Mouse (Mus musculus) heart, embryonic 13.5 days (tissue): ENCODE results near the gene Camkk1. TPM values are rescaled to one million over a fixed set of nuclear protein-coding genes. Genes with fewer than 3 reads are reported as not detected.

Experiments
- ATAC-seq: fragments of 200-750 bp; cut with Nextera tagmentation; 2 replicates; pipeline ENCODE4 v1.8.0; 2017; ENCODE audit warnings: moderate TSS enrichment; ENCODE audit not compliant: insufficient number of reproducible peaks, low FRiP score, low TSS enrichment; ENCODE audit errors: extremely low read depth
- H3K27ac ChIP-seq: fragments of 300-500 bp; sonication (generic); replicated peaks from 2 replicates; pipeline ENCODE4 v1.5.1; 2015; ENCODE audit warnings: moderate library complexity, mild to moderate bottlenecking, inconsistent platforms
- H3K27me3 ChIP-seq: fragments of 300-500 bp; sonication (generic); replicated peaks from 2 replicates; pipeline ENCODE4 v1.6.1; 2015; ENCODE audit warnings: mild to moderate bottlenecking, inconsistent platforms
- H3K36me3 ChIP-seq: fragments of 300-500 bp; sonication (generic); 2 replicates; pipeline ENCODE4 v1.6.1; 2015; ENCODE audit warnings: mild to moderate bottlenecking, inconsistent platforms
- H3K4me1 ChIP-seq: fragments of 300-500 bp; sonication (generic); 2 replicates; pipeline ENCODE4 v1.6.1; 2015; ENCODE audit warnings: inconsistent platforms
- H3K4me2 ChIP-seq: fragments of 300-500 bp; sonication (generic); 2 replicates; pipeline ENCODE4 v1.6.1; 2015; ENCODE audit warnings: inconsistent platforms, mild to moderate bottlenecking, moderate library complexity
- H3K4me3 ChIP-seq: fragments of 300-500 bp; sonication (generic); 2 replicates; pipeline ENCODE4 v1.5.1; 2015; ENCODE audit warnings: moderate library complexity, mild to moderate bottlenecking, inconsistent platforms
- H3K9ac ChIP-seq: fragments of 300-500 bp; sonication (generic); 2 replicates; pipeline ENCODE4 v1.6.1; 2015; ENCODE audit warnings: inconsistent platforms, mild to moderate bottlenecking, moderate library complexity
- H3K9me3 ChIP-seq: fragments of 300-500 bp; sonication (generic); 2 replicates; pipeline ENCODE4 v1.6.1; 2016; ENCODE audit warnings: inconsistent platforms
- WGBS: fragments of 180-500 bp; shearing (Covaris S2); methylation state at CpG from one replicate; pipeline ENCODE4 v1.1.7; 2015; ENCODE audit warnings: mixed read lengths; 5-methylcytosine and 5-hydroxymethylcytosine counted together
- polyA plus RNA-seq: library from polyadenylated mRNA; unstranded; fragments of >200 nt; fragmentation: Nextera tagmentation; extraction: Ambion mirVana; gene quantifications from 2 replicates; pipeline ENCODE4 v1.2.1, GENCODE M21; 2015

The Camkk1 gene
- polyA plus RNA-seq, 1 experiment from 2014 or later: 2.2 TPM

DNA sequence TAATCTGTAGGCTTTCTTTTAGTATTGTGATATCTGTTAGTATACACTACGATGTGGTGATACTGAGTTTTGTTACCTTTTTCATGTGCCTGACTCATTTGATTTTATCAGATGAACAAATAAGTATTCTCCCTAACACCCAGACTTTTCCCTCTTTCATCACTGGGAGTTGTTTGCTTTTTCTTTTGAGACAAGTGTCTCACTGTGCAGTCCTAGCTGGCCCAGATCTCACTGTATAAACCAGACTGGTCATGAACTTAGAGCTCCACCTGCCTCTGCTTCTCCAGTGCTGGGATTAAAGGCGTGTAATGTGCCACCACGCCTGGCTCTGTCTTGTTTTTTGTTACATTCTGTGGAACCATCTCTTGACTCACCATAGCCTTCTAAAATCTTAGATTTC, 40.8 kb downstream of the Camkk1 start:
- Histone ChIP-seq H3K4me3 (no peak overlapping the region), H3K27me3 (no peaks in the 10 kb centered on the region), H3K27ac (no peak overlapping the region), H3K4me1 (peaks cover 31% of the 10 kb centered on the region), H3K9ac (no peak overlapping the region), H3K36me3 (peaks cover 81% of the 10 kb centered on the region), H3K9me3 (no peaks in the 10 kb centered on the region), H3K4me2 (no peak overlapping the region)
- WGBS: 89% methylated on average over 3 of the region's 3 CpGs
- ATAC-seq: no peak

DNA sequence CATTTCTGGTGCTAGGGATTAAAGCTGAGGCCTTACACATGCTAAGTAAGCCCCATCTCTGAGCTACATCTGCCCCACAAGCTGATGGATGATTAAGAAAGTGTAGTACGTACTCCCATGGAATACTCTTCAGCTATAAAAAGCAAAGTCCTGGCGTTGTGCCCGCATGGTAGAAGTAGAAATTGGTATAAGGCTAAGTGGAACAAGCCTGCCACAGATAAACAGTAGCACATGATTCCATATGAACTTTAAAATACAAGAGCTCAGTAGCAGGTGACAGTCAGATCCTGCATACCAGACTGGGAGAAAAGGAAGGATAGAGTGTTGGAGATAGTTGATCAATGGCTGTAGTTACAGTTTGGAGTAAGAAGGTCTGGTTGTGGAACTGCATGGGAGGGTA, 42.6 kb downstream of the Camkk1 start:
- Histone ChIP-seq H3K9me3 (no peaks in the 10 kb centered on the region), H3K9ac (no peak overlapping the region), H3K4me1 (peaks cover 31% of the 10 kb centered on the region), H3K4me3 (no peak overlapping the region), H3K27ac (0 out of 2 replicates have a peak overlapping the region, but pooled peaks have one; percentile 30), H3K27me3 (no peaks in the 10 kb centered on the region), H3K4me2 (no peak overlapping the region), H3K36me3 (peaks cover 74% of the 10 kb centered on the region)
- no peak for ATAC-seq
- 48% methylated on average over 3 of the region's 3 CpGs for WGBS

DNA sequence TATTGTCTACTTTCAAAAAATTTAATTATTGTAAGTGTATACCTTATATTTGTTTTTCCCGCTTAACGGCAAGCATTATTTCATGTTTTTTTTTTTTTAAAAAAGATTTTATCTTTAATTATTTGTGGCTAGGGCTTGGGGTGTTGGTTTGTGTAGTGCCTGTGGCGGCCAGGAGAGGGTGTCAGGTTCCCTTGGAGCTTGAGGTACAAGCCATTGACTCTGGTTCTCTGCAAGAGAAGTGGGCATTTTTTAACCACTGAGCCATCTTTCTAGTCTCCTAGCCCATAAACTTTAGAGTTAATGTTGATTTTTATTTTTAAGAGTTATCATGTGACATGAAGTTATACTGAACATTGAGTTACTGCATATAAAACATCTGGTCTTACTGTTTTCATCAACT, 53.0 kb downstream of the Camkk1 start:
- no peak for ATAC-seq
- no peak overlapping the region for H3K4me2 ChIP-seq
- no peak overlapping the region for H3K27ac ChIP-seq
- H3K9ac ChIP-seq: no peak overlapping the region
- H3K4me1 ChIP-seq: 0 out of 2 replicates have a peak, but pooled peaks cover 4% of the 10 kb centered on the region
- H3K36me3 ChIP-seq: peaks cover 95% of the 10 kb centered on the region
- no peaks in the 10 kb centered on the region for H3K27me3 ChIP-seq
- no peak overlapping the region for H3K4me3 ChIP-seq
- 77% methylated on average over 3 of the region's 3 CpGs for WGBS
- no peaks in the 10 kb centered on the region for H3K9me3 ChIP-seq

DNA sequence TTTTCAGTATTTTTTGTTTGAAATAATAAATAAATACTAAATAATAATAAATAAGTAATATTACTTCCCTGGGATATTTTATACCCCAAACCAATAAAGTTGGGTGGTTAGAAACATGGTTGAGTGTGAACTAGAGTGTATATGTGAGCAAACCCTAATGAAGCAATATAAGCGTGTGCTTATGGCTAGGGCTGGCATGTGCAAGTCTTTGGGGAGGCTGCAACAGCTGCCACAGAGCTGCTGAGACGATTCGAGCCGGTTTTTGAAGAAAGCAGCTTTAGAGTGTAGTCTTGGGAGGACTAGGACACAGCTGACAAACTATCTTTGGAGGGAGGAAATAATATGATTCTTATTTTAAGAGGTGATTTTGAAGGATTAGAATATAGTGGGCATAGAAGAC, 57.5 kb downstream of the Camkk1 start:
- Histone ChIP-seq H3K9me3 (no peaks in the 10 kb centered on the region), H3K4me2 (no peak overlapping the region), H3K27ac (no peak overlapping the region), H3K4me3 (no peak overlapping the region), H3K4me1 (0 out of 2 replicates have a peak, but pooled peaks cover 4% of the 10 kb centered on the region), H3K9ac (no peak overlapping the region), H3K36me3 (peaks cover 94% of the 10 kb centered on the region), H3K27me3 (no peaks in the 10 kb centered on the region)
- WGBS: 91% methylated on average over 4 of the region's 4 CpGs
- no peak for ATAC-seq

DNA sequence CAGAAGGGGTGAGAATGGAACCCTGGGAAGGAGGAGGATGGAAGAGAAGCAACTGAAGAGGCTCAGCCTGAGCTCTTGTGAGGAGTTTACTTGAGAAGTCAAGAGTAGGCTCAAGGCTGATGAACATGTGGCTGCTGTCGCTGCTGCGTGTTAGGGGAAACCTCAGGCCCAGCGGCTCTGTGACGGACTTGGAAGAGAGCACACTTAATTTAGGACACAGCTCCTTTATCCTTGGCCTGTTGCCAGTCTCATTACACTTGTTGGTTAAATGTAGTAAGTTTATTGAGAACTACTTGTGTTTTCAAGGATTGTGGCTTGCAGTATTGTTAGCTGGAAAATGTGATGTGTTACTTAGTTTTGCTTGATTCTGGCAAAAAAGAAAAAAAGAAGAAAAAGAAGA, 57.9 kb downstream of the Camkk1 start:
- H3K27me3 ChIP-seq: no peaks in the 10 kb centered on the region
- 0 out of 2 replicates have a peak, but pooled peaks cover 4% of the 10 kb centered on the region for H3K4me1 ChIP-seq
- H3K27ac ChIP-seq: no peak overlapping the region
- WGBS: 67% methylated on average over 4 of the region's 4 CpGs
- peaks cover 96% of the 10 kb centered on the region for H3K36me3 ChIP-seq
- no peaks in the 10 kb centered on the region for H3K9me3 ChIP-seq
- no peak overlapping the region for H3K4me2 ChIP-seq
- ATAC-seq: no peak
- H3K4me3 ChIP-seq: no peak overlapping the region
- H3K9ac ChIP-seq: no peak overlapping the region

DNA sequence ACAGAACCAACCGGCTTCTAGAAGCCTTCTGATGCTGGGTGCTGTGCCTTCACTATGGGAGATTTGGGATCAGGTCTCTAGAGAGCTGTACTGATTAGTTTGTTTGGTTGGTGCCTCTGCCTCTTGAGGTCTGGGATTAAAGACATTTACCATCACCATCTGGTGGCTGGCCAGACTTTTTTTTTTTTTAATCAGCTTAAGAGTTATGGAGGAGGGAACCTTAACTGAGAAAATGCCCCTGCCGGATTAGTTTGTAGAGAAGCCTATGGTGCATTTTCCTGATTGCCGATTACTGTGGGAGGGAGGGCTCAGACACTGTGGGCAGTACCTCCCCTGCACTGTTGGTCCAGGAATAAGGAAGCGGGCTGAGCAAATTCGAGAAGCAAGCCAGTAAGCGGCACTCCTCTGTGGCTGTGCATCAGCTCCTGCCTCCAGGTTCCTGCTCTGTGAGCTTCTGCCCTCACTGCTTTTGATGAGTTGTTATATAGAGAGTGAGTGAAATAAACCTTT, 58.5 kb downstream of the Camkk1 start:
- H3K27me3 ChIP-seq: no peaks in the 10 kb centered on the region
- no peaks in the 10 kb centered on the region for H3K9me3 ChIP-seq
- 85% methylated on average over 6 of the region's 6 CpGs for WGBS
- no peak overlapping the region for H3K27ac ChIP-seq
- H3K36me3 ChIP-seq: peaks cover 99% of the 10 kb centered on the region
- no peak overlapping the region for H3K9ac ChIP-seq
- 0 out of 2 replicates have a peak, but pooled peaks cover 4% of the 10 kb centered on the region for H3K4me1 ChIP-seq
- no peak for ATAC-seq
- H3K4me2 ChIP-seq: no peak overlapping the region
- no peak overlapping the region for H3K4me3 ChIP-seq

DNA sequence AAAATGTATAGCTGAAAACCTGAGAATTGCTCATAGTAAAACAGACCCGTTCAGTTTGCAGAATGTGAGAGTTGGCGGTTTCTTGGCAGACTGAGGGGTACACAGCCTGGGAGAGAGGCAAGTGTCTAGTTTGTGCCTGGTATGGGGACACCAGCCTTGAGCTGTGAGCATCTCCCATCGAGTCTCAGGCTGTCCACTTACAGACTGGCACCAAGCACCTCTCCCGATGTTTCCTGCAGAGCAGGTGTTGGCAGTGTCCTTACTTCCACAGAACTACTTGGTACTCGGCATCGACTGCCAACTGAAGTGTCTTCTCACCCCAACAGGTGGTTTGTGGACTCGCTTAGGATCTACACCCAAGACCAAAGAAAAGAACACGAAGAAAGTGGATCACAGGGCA, 59.8 kb downstream of the Camkk1 start:
- H3K4me2 ChIP-seq: no peak overlapping the region
- no peak for ATAC-seq
- peaks cover 95% of the 10 kb centered on the region for H3K36me3 ChIP-seq
- H3K27ac ChIP-seq: no peak overlapping the region
- H3K27me3 ChIP-seq: no peaks in the 10 kb centered on the region
- no peak overlapping the region for H3K4me3 ChIP-seq
- H3K9ac ChIP-seq: no peak overlapping the region
- H3K9me3 ChIP-seq: no peaks in the 10 kb centered on the region
- H3K4me1 ChIP-seq: 0 out of 2 replicates have a peak, but pooled peaks cover 4% of the 10 kb centered on the region
- 86% methylated on average over 8 of the region's 8 CpGs for whole genome bisulfite sequencing

DNA sequence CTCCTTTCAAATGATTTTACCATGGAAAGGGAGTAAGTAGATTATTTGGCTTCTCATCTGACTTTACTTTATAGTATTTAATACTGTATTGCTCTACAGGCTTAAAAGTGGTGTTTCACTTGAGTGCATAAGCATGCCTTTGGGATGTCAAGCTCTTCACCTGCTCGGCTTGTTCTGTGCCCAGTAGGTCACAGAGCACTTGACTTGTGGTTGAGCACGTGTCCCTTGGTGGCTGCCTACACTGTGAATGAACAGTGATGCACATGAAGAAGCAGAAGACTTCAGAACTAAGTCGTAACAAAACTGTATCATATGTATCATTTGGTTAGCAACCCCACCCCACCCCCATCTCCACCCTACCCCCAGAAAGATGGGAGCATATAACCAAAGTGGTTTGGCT, 61.5 kb downstream of the Camkk1 start:
- WGBS: 82% methylated on average over 3 of the region's 3 CpGs
- peaks cover 89% of the 10 kb centered on the region for H3K36me3 ChIP-seq
- H3K4me1 ChIP-seq: peaks cover 19% of the 10 kb centered on the region
- no peak overlapping the region for H3K4me3 ChIP-seq
- H3K4me2 ChIP-seq: no peak overlapping the region
- no peak overlapping the region for H3K27ac ChIP-seq
- no peaks in the 10 kb centered on the region for H3K27me3 ChIP-seq
- no peak overlapping the region for H3K9ac ChIP-seq
- no peaks in the 10 kb centered on the region for H3K9me3 ChIP-seq
- no peak for ATAC-seq

DNA sequence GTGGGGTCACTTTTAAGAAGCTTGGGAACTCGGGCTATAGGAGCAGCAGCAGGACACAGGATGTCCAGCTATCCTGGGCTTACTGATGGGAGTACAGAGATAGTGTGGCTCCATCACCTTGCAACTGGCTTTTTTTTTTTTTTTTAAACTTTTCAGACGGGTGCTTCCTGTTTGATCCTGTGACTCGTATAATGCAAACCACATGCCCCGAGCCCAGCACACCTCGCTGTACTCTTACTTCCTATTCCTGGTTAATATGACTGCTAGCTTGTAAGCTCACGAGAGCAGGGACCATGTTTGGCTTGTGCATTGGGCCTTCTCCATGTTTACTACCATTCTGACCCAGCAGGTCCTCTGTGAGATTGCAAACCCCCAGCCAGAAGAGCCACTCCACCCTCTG, 65.5 kb downstream of the Camkk1 start:
- no peak overlapping the region for H3K9ac ChIP-seq
- no peaks in the 10 kb centered on the region for H3K27me3 ChIP-seq
- H3K27ac ChIP-seq: peak overlapping the region; percentile 63
- H3K4me3 ChIP-seq: no peak overlapping the region
- no peaks in the 10 kb centered on the region for H3K9me3 ChIP-seq
- peaks cover 51% of the 10 kb centered on the region for H3K4me1 ChIP-seq
- H3K4me2 ChIP-seq: no peak overlapping the region
- peaks cover 54% of the 10 kb centered on the region for H3K36me3 ChIP-seq
- ATAC-seq: no peak
- WGBS: 58% methylated on average over 6 of the region's 6 CpGs

DNA sequence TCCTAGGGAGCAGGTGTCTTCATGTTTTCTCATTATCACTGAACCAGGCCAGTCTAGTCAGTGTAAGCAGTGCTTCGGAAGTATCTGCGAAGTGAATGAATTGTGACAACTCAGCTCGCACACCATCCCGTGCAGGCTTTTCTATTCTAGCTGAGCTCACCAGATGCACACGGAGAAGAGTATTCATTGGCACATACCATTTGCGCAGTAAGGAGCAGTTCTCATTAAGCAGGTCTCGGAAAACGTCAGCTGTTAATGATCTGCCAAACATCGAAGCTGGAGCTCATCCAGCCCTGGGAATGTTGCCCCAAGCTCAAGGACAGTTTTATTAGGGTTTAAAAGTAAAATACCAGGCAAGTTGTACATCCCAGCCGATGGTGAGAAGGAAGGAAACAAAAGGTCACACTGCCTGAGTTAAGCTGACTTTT, 66.0 kb downstream of the Camkk1 start:
- Histone ChIP-seq H3K27ac (peak overlapping the region; percentile 63), H3K4me1 (peaks cover 51% of the 10 kb centered on the region), H3K4me2 (no peak overlapping the region), H3K4me3 (no peak overlapping the region), H3K9me3 (no peaks in the 10 kb centered on the region), H3K27me3 (no peaks in the 10 kb centered on the region), H3K36me3 (peaks cover 49% of the 10 kb centered on the region), H3K9ac (no peak overlapping the region)
- ATAC-seq: no peak
- WGBS: 64% methylated on average over 10 of the region's 10 CpGs

DNA sequence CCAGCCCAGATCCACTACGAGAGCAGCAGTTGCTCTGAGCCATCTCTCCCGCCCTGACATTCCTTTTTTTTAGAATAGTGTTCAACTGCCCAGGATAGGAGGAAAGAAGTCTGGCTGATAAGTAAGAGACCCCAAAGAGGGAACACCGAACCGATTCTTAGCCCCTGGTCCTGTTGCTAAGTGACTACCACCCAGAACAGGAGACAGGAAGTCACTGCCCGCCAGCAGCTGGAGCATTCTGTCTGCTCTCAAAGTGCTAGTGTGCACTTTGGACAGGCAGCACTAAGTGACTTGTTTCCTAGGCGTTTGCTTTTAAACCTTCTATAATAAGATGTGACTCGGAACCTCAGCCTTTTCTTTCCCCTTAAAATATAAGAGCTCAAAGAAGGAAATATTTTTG, 66.6 kb downstream of the Camkk1 start:
- peaks cover 51% of the 10 kb centered on the region for H3K4me1 ChIP-seq
- peaks cover 44% of the 10 kb centered on the region for H3K36me3 ChIP-seq
- no peaks in the 10 kb centered on the region for H3K9me3 ChIP-seq
- WGBS: 42% methylated on average over 7 of the region's 7 CpGs
- no peak for ATAC-seq
- H3K9ac ChIP-seq: no peak overlapping the region
- H3K4me3 ChIP-seq: no peak overlapping the region
- no peaks in the 10 kb centered on the region for H3K27me3 ChIP-seq
- peak overlapping the region; percentile 63 for H3K27ac ChIP-seq
- no peak overlapping the region for H3K4me2 ChIP-seq

DNA sequence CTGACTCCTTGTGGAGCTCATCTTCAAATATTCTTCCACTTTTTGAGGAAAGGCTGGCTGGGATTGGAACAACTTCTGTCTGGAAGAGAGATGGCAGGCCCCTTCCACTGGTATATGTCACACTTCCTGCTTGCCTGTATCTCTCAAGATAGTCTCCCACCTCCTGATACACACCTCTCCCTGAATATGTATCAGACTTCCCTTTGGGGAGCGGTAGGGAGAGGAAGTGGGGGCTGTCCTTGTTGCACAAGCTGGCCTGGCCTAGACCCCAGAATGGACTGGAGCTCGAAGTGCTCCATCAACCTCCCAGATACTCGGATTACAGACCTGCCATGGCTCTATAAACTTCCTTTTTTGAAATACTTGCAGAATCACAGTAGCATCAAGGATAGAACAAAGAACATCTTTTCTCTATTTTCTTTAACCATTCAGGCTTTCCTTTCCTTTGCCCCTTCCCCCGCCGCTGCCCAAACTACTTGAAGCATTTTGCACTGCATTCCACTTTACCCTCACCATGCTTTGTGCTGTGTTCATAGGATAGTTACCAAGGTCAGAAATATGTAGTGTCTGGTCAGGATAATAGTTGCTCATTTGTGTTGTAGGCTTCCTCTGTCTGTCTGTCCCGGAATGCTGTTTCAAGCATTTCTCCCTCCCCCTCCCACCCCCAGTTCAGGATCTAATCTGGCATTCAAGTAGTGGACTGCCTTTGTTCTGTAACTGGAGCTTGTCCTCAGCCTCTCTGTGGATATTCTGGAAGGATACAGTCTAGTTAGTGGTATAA, 69.1 kb downstream of the Camkk1 start:
- peaks cover 51% of the 10 kb centered on the region for H3K4me1 ChIP-seq
- H3K27ac ChIP-seq: 0 out of 2 replicates have a peak overlapping the region, but pooled peaks have one; percentile 1
- no peak overlapping the region for H3K4me3 ChIP-seq

More for the DNA sequence above, 69.1 kb downstream of the Camkk1 start:
- no peaks in the 10 kb centered on the region for H3K9me3 ChIP-seq
- no peak overlapping the region for H3K4me2 ChIP-seq
- no peak overlapping the region; the same call in 1 of the 2 replicates for H3K9ac ChIP-seq
- no peak for ATAC-seq
- peaks cover 19% of the 10 kb centered on the region for H3K36me3 ChIP-seq
- WGBS: 59% methylated on average over 6 of the region's 6 CpGs
- H3K27me3 ChIP-seq: no peaks in the 10 kb centered on the region
